Mouse (Mus musculus): ENCODE measurements around the gene Hspb9. TPM values are rescaled to one million over a fixed set of nuclear protein-coding genes. Genes with fewer than 3 reads are reported as not detected.

Hspb9 gene
- polyA plus RNA-seq, 1 experiment from 2014 or later, result not detected

GRCm38 (mm10) chr11:100720345-100720744, 6.7 kb downstream of the Hspb9 start:
- Histone ChIP-seq H3K4me1 (peaks cover 15% of the 10 kb centered on the region; the same call in 1 of the 2 replicates), H3K9ac (no peak overlapping the region), H3K4me2 (replicated peaks) (no peak overlapping the region), H3K27me3 (replicated peaks) (no peaks in the 10 kb centered on the region), H3K9me3 (no peaks in the 10 kb centered on the region), H3K4me3 (no peak overlapping the region), H3K27ac (no peak overlapping the region), H3K36me3 (peaks cover 43% of the 10 kb centered on the region)
- ATAC-seq (ENCODE audit: low FRiP score, low read depth), result no peak
- WGBS, result 79% methylated on average over 5 of the region's 5 CpGs

GRCm38 (mm10) chr11:100721254-100721653, 7.6 kb downstream of the Hspb9 start:
- ATAC-seq (ENCODE audit: low FRiP score, low read depth), result no peak
- H3K4me1 ChIP-seq, result peaks cover 15% of the 10 kb centered on the region; the same call in 1 of the 2 replicates
- H3K4me3 ChIP-seq, result no peak overlapping the region
- H3K9ac ChIP-seq, result no peak overlapping the region
- 77% methylated on average over 4 of the region's 4 CpGs for WGBS
- peaks cover 34% of the 10 kb centered on the region for H3K36me3 ChIP-seq
- no peak overlapping the region for H3K27ac ChIP-seq
- no peaks in the 10 kb centered on the region for H3K27me3 ChIP-seq (replicated peaks)
- H3K9me3 ChIP-seq, result no peaks in the 10 kb centered on the region
- H3K4me2 ChIP-seq (replicated peaks), result no peak overlapping the region

- Histone ChIP-seq H3K4me1 (peaks cover 15% of the 10 kb centered on the region; the same call in 1 of the 2 replicates), H3K4me3 (no peak overlapping the region), H3K36me3 (peaks cover 27% of the 10 kb centered on the region), H3K27ac (no peak overlapping the region), H3K27me3 (replicated peaks) (no peaks in the 10 kb centered on the region), H3K9ac (no peak overlapping the region), H3K4me2 (replicated peaks) (no peak overlapping the region), H3K9me3 (no peaks in the 10 kb centered on the region)
- ATAC-seq (ENCODE audit: low FRiP score, low read depth), result no peak
- WGBS, result 76% methylated on average over 8 of the region's 8 CpGs
Measured at GRCm38 (mm10) chr11:100721776-100722492, 8.3 kb downstream of the Hspb9 start.

GRCm38 (mm10) chr11:100722493-100723028, 8.9 kb downstream of the Hspb9 start:
- H3K27me3 ChIP-seq (replicated peaks), result no peaks in the 10 kb centered on the region
- H3K4me2 ChIP-seq (replicated peaks), result no peak overlapping the region
- peaks cover 15% of the 10 kb centered on the region; the same call in 1 of the 2 replicates for H3K4me1 ChIP-seq
- no peaks in the 10 kb centered on the region for H3K9me3 ChIP-seq
- H3K9ac ChIP-seq, result no peak overlapping the region
- no peak overlapping the region for H3K27ac ChIP-seq
- H3K4me3 ChIP-seq, result no peak overlapping the region
- no peak for ATAC-seq (ENCODE audit: low FRiP score, low read depth)
- H3K36me3 ChIP-seq, result peaks cover 26% of the 10 kb centered on the region
- WGBS, result 60% methylated on average over 2 of the region's 2 CpGs

- 56% methylated on average over 5 of the region's 5 CpGs for WGBS
- H3K36me3 ChIP-seq, result peaks cover 15% of the 10 kb centered on the region
- H3K4me1 ChIP-seq, result peaks cover 15% of the 10 kb centered on the region; the same call in 1 of the 2 replicates
- no peaks in the 10 kb centered on the region for H3K27me3 ChIP-seq (replicated peaks)
- H3K9ac ChIP-seq, result no peak overlapping the region
- H3K4me3 ChIP-seq, result no peak overlapping the region
- H3K4me2 ChIP-seq (replicated peaks), result no peak overlapping the region
- ATAC-seq (ENCODE audit: low FRiP score, low read depth), result no peak
- H3K9me3 ChIP-seq, result no peaks in the 10 kb centered on the region
- H3K27ac ChIP-seq, result no peak overlapping the region
Measured at GRCm38 (mm10) chr11:100724919-100725512, 11.4 kb downstream of the Hspb9 start.

GRCm38 (mm10) chr11:100727201-100727600, 13.6 kb downstream of the Hspb9 start:
- Histone ChIP-seq H3K4me3 (no peak overlapping the region), H3K27ac (no peak overlapping the region), H3K36me3 (peaks cover 20% of the 10 kb centered on the region), H3K27me3 (replicated peaks) (no peaks in the 10 kb centered on the region), H3K9ac (no peak overlapping the region), H3K9me3 (no peaks in the 10 kb centered on the region), H3K4me1 (0 out of 2 replicates have a peak, but pooled peaks cover 11% of the 10 kb centered on the region), H3K4me2 (replicated peaks) (no peak overlapping the region)
- ATAC-seq (ENCODE audit: low FRiP score, low read depth), result no peak
- 97% methylated on average over 3 of the region's 3 CpGs for WGBS

GRCm38 (mm10) chr11:100728601-100729000, 15.0 kb downstream of the Hspb9 start:
- no peaks in the 10 kb centered on the region for H3K27me3 ChIP-seq (replicated peaks)
- H3K27ac ChIP-seq, result no peak overlapping the region
- H3K4me2 ChIP-seq (replicated peaks), result no peak overlapping the region
- H3K4me1 ChIP-seq, result 0 out of 2 replicates have a peak, but pooled peaks cover 5% of the 10 kb centered on the region
- H3K9me3 ChIP-seq, result no peaks in the 10 kb centered on the region
- no peak overlapping the region for H3K9ac ChIP-seq
- WGBS, result 91% methylated on average over 6 of the region's 6 CpGs
- H3K36me3 ChIP-seq, result peaks cover 31% of the 10 kb centered on the region
- ATAC-seq (ENCODE audit: low FRiP score, low read depth), result no peak
- H3K4me3 ChIP-seq, result no peak overlapping the region

GRCm38 (mm10) chr11:100729976-100730375, 16.3 kb downstream of the Hspb9 start:
- no peak for ATAC-seq (ENCODE audit: low FRiP score, low read depth)

GRCm38 (mm10) chr11:100730477-100731205, 17.0 kb downstream of the Hspb9 start:
- ATAC-seq (ENCODE audit: low FRiP score, low read depth), result no peak
- Histone ChIP-seq H3K9me3 (no peaks in the 10 kb centered on the region), H3K4me2 (replicated peaks) (no peak overlapping the region), H3K4me1 (0 out of 2 replicates have a peak, but pooled peaks cover 1% of the 10 kb centered on the region), H3K9ac (0 out of 2 replicates have a peak overlapping the region, but pooled peaks have one; percentile 8), H3K27ac (no peak overlapping the region), H3K27me3 (replicated peaks) (no peaks in the 10 kb centered on the region), H3K36me3 (peaks cover 31% of the 10 kb centered on the region), H3K4me3 (no peak overlapping the region)
- 91% methylated on average over 6 of the region's 6 CpGs for WGBS

More at GRCm38 (mm10) chr11:100729976-100730375, 16.3 kb downstream of the Hspb9 start:
- H3K4me3 ChIP-seq, result no peak overlapping the region
- H3K9me3 ChIP-seq, result no peaks in the 10 kb centered on the region
- no peaks in the 10 kb centered on the region for H3K4me1 ChIP-seq
- no peak overlapping the region for H3K27ac ChIP-seq
- no peak overlapping the region for H3K9ac ChIP-seq
- H3K36me3 ChIP-seq, result peaks cover 31% of the 10 kb centered on the region
- 87% methylated on average over 4 of the region's 4 CpGs for WGBS
- no peaks in the 10 kb centered on the region for H3K27me3 ChIP-seq (replicated peaks)
- no peak overlapping the region for H3K4me2 ChIP-seq (replicated peaks)

GRCm38 (mm10) chr11:100735134-100735865, 21.6 kb downstream of the Hspb9 start:
- Histone ChIP-seq H3K4me1 (peaks cover 24% of the 10 kb centered on the region), H3K9ac (no peak overlapping the region), H3K9me3 (no peaks in the 10 kb centered on the region), H3K27me3 (replicated peaks) (no peaks in the 10 kb centered on the region), H3K4me2 (replicated peaks) (peak overlapping the region; percentile 18), H3K27ac (no peak overlapping the region), H3K4me3 (no peak overlapping the region), H3K36me3 (peaks cover 16% of the 10 kb centered on the region; the same call in 1 of the 2 replicates)
- WGBS, result 90% methylated on average over 9 of the region's 9 CpGs
- ATAC-seq (ENCODE audit: low FRiP score, low read depth), result no peak

- Histone ChIP-seq H3K9me3 (no peaks in the 10 kb centered on the region), H3K9ac (0 out of 2 replicates have a peak overlapping the region, but pooled peaks have one; percentile 17), H3K27me3 (replicated peaks) (no peaks in the 10 kb centered on the region), H3K4me1 (peaks cover 24% of the 10 kb centered on the region), H3K36me3 (peaks cover 12% of the 10 kb centered on the region; the same call in 1 of the 2 replicates), H3K4me3 (no peak overlapping the region), H3K4me2 (replicated peaks) (peak overlapping the region; percentile 94), H3K27ac (no peak overlapping the region)
- 82% methylated on average over 14 of the region's 14 CpGs for WGBS
- ATAC-seq (ENCODE audit: low FRiP score, low read depth), result no peak
Measured at GRCm38 (mm10) chr11:100735954-100736745, 22.5 kb downstream of the Hspb9 start.

Data from neural tube, embryonic 12.5 days (tissue).